Mouse (Mus musculus): Measurements from ENCODE around the gene Odf2. TPM values are rescaled to one million over a fixed set of nuclear protein-coding genes. Genes with fewer than 3 reads are reported as not detected.

The Odf2 gene
- polyA plus RNA-seq, 1 experiment from 2014 or later: 133 TPM

- Histone ChIP-seq H3K4me1 (peaks cover 50% of the 10 kb centered on the region), H3K9ac (no peak overlapping the region), H3K27me3 (peaks cover 92% of the 10 kb centered on the region), H3K36me3 (replicated peaks) (no peaks in the 10 kb centered on the region), H3K4me3 (replicated peaks) (no peak overlapping the region), H3K4me2 (no peak overlapping the region), H3K9me3 (no peaks in the 10 kb centered on the region), H3K27ac (no peak overlapping the region)
- no peak for ATAC-seq (ENCODE audit: low FRiP score)
- WGBS: 76% methylated on average over 5 of the region's 5 CpGs
These were observed 35.3 kb upstream of the Odf2 start for GRCm38 (mm10) chr2:29853736-29854135.

- Histone ChIP-seq H3K4me3 (replicated peaks) (no peak overlapping the region), H3K4me2 (no peak overlapping the region), H3K27ac (no peak overlapping the region), H3K36me3 (replicated peaks) (no peaks in the 10 kb centered on the region), H3K27me3 (peaks cover 87% of the 10 kb centered on the region), H3K9ac (no peak overlapping the region), H3K4me1 (peaks cover 45% of the 10 kb centered on the region), H3K9me3 (no peaks in the 10 kb centered on the region)
- ATAC-seq (ENCODE audit: low FRiP score): no peak
- 68% methylated on average over 10 of the region's 10 CpGs for WGBS
These were observed 33.3 kb upstream of the Odf2 start for GRCm38 (mm10) chr2:29855585-29856210.

GRCm38 (mm10) chr2:29856451-29857260, 32.4 kb upstream of the Odf2 start:
- peaks cover 45% of the 10 kb centered on the region for H3K4me1 ChIP-seq
- no peak for ATAC-seq (ENCODE audit: low FRiP score)

GRCm38 (mm10) chr2:29857341-29857740, 31.7 kb upstream of the Odf2 start:
- no peak overlapping the region for H3K9ac ChIP-seq
- WGBS: 43% methylated on average over 2 of the region's 2 CpGs
- no peak overlapping the region for H3K4me2 ChIP-seq
- no peaks in the 10 kb centered on the region for H3K36me3 ChIP-seq (replicated peaks)
- no peaks in the 10 kb centered on the region for H3K9me3 ChIP-seq
- no peak for ATAC-seq (ENCODE audit: low FRiP score)
- H3K27ac ChIP-seq: no peak overlapping the region
- H3K27me3 ChIP-seq: peaks cover 77% of the 10 kb centered on the region
- peaks cover 45% of the 10 kb centered on the region for H3K4me1 ChIP-seq
- H3K4me3 ChIP-seq (replicated peaks): no peak overlapping the region

More at GRCm38 (mm10) chr2:29856451-29857260, 32.4 kb upstream of the Odf2 start:
- Histone ChIP-seq H3K36me3 (replicated peaks) (no peaks in the 10 kb centered on the region), H3K9ac (no peak overlapping the region), H3K9me3 (no peaks in the 10 kb centered on the region), H3K4me2 (no peak overlapping the region), H3K27me3 (peaks cover 79% of the 10 kb centered on the region), H3K4me3 (replicated peaks) (no peak overlapping the region), H3K27ac (no peak overlapping the region)
- 5% methylated on average over 19 of the region's 19 CpGs for WGBS

- Histone ChIP-seq H3K4me3 (replicated peaks) (no peak overlapping the region), H3K27me3 (peaks cover 79% of the 10 kb centered on the region), H3K27ac (no peak overlapping the region), H3K9me3 (no peaks in the 10 kb centered on the region), H3K36me3 (replicated peaks) (no peaks in the 10 kb centered on the region), H3K4me2 (no peak overlapping the region), H3K4me1 (peaks cover 42% of the 10 kb centered on the region), H3K9ac (no peak overlapping the region)
- WGBS: 89% methylated on average over 5 of the region's 5 CpGs
- ATAC-seq (ENCODE audit: low FRiP score): no peak
These were observed 31.1 kb upstream of the Odf2 start for GRCm38 (mm10) chr2:29857967-29858366.

- no peak for ATAC-seq (ENCODE audit: low FRiP score)
- Histone ChIP-seq H3K9ac (no peak overlapping the region), H3K4me3 (replicated peaks) (no peak overlapping the region), H3K4me2 (no peak overlapping the region), H3K9me3 (no peaks in the 10 kb centered on the region), H3K27ac (no peak overlapping the region), H3K4me1 (peaks cover 32% of the 10 kb centered on the region), H3K27me3 (peaks cover 72% of the 10 kb centered on the region), H3K36me3 (replicated peaks) (no peaks in the 10 kb centered on the region)
- 13% methylated on average over 5 of the region's 5 CpGs for WGBS
These were observed 30.1 kb upstream of the Odf2 start for GRCm38 (mm10) chr2:29858748-29859473.

- Histone ChIP-seq H3K4me2 (no peak overlapping the region), H3K4me1 (peaks cover 12% of the 10 kb centered on the region), H3K4me3 (replicated peaks) (no peak overlapping the region), H3K9ac (no peak overlapping the region), H3K27me3 (peaks cover 52% of the 10 kb centered on the region), H3K36me3 (replicated peaks) (no peaks in the 10 kb centered on the region), H3K27ac (no peak overlapping the region), H3K9me3 (no peaks in the 10 kb centered on the region)
- 76% methylated on average over 4 of the region's 4 CpGs for WGBS
- no peak for ATAC-seq (ENCODE audit: low FRiP score)
These were observed 23.9 kb upstream of the Odf2 start for GRCm38 (mm10) chr2:29865125-29865524.

GRCm38 (mm10) chr2:29868949-29869645, 19.9 kb upstream of the Odf2 start, which contains the start of gene Cercam:
Gene Cercam, plus strand, starts transcription at chr2:29869164.
- Histone ChIP-seq H3K27ac (peak within 1 kb of the TSS; percentile 72), H3K9me3 (no peaks in the 10 kb centered on the region), H3K9ac (peak within 1 kb of the TSS; percentile 65), H3K4me1 (peaks cover 21% of the 10 kb centered on the region), H3K27me3 (peaks cover 40% of the 10 kb centered on the region), H3K36me3 (replicated peaks) (no peaks in the 10 kb centered on the region), H3K4me2 (peak within 1 kb of the TSS; percentile 87), H3K4me3 (replicated peaks) (peak within 1 kb of the TSS; percentile 49)
- WGBS: under 1% methylated on average over 43 of the region's 44 CpGs
- peak; percentile 91 for ATAC-seq (ENCODE audit: low FRiP score)

- Histone ChIP-seq H3K36me3 (replicated peaks) (no peaks in the 10 kb centered on the region), H3K27me3 (peaks cover 35% of the 10 kb centered on the region), H3K27ac (peak overlapping the region; percentile 72), H3K9me3 (no peaks in the 10 kb centered on the region), H3K4me1 (peaks cover 21% of the 10 kb centered on the region), H3K4me2 (peak overlapping the region; percentile 87), H3K4me3 (replicated peaks) (peak overlapping the region; percentile 49), H3K9ac (peak overlapping the region; percentile 65)
- WGBS: 3% methylated on average over 17 of the region's 17 CpGs
- ATAC-seq (ENCODE audit: low FRiP score): peak; percentile 34
These were observed 19.2 kb upstream of the Odf2 start for GRCm38 (mm10) chr2:29869646-29870451.

- H3K4me2 ChIP-seq: no peak overlapping the region
- ATAC-seq (ENCODE audit: low FRiP score): no peak
- peaks cover 21% of the 10 kb centered on the region for H3K4me1 ChIP-seq
- H3K4me3 ChIP-seq (replicated peaks): no peak overlapping the region
- H3K36me3 ChIP-seq (replicated peaks): no peaks in the 10 kb centered on the region
- 93% methylated on average over 10 of the region's 10 CpGs for WGBS
- H3K27me3 ChIP-seq: peaks cover 17% of the 10 kb centered on the region
- H3K9me3 ChIP-seq: no peaks in the 10 kb centered on the region
- no peak overlapping the region for H3K9ac ChIP-seq
- H3K27ac ChIP-seq: no peak overlapping the region
These were observed 16.3 kb upstream of the Odf2 start for GRCm38 (mm10) chr2:29872581-29873295.

GRCm38 (mm10) chr2:29873801-29874200, 15.2 kb upstream of the Odf2 start:
- peaks cover 21% of the 10 kb centered on the region for H3K4me1 ChIP-seq
- H3K9me3 ChIP-seq: no peaks in the 10 kb centered on the region
- no peak overlapping the region for H3K4me3 ChIP-seq (replicated peaks)
- H3K27ac ChIP-seq: no peak overlapping the region
- peaks cover 17% of the 10 kb centered on the region for H3K27me3 ChIP-seq
- ATAC-seq (ENCODE audit: low FRiP score): no peak
- WGBS: 89% methylated on average over 4 of the region's 4 CpGs
- no peaks in the 10 kb centered on the region for H3K36me3 ChIP-seq (replicated peaks)
- no peak overlapping the region for H3K4me2 ChIP-seq
- H3K9ac ChIP-seq: no peak overlapping the region
